Mouse (Mus musculus): ENCODE results near the gene Trh. TPM values are rescaled to one million over a fixed set of nuclear protein-coding genes. Genes with fewer than 3 reads are reported as not detected.

Gene Trh
- polyA plus RNA-seq, 1 experiment from 2014 or later: 0.16 TPM

- Histone ChIP-seq H3K9me3 (ENCODE audit: control insufficient read depth, low read length) (no peaks in the 10 kb centered on the region), H3K9ac (ENCODE audit: low read length) (peak overlapping the region; percentile 91), H3K36me3 (ENCODE audit: control insufficient read depth, insufficient read depth, low read length) (0 out of 2 replicates have a peak, but pooled peaks cover 2% of the 10 kb centered on the region), H3K4me1 (ENCODE audit: control insufficient read depth, insufficient read depth, low read length) (no peaks in the 10 kb centered on the region), H3K27ac (ENCODE audit: low read depth, low read length) (peak overlapping the region; percentile 79), H3K4me2 (ENCODE audit: low read depth) (peak overlapping the region; percentile 84), H3K4me3 (ENCODE audit: low read depth, low read length) (peak overlapping the region; percentile 92), H3K27me3 (ENCODE audit: control insufficient read depth, insufficient read depth, low read length) (no peaks in the 10 kb centered on the region)
- peak; percentile 81 for ATAC-seq (ENCODE audit: insufficient read depth, low FRiP score, low TSS enrichment)
- WGBS: under 1% methylated on average over 48 of the region's 48 CpGs
- DNase-seq (ENCODE audit: low spot score): no peak
Measured at GRCm38 (mm10) chr6:92214055-92214772, 30.2 kb downstream of the Trh start.

GRCm38 (mm10) chr6:92199414-92199813, 45.0 kb downstream of the Trh start:
- Histone ChIP-seq H3K9ac (ENCODE audit: low read length) (no peak overlapping the region), H3K36me3 (ENCODE audit: control insufficient read depth, insufficient read depth, low read length) (peaks cover 17% of the 10 kb centered on the region), H3K4me2 (ENCODE audit: low read depth) (no peak overlapping the region), H3K4me1 (ENCODE audit: control insufficient read depth, insufficient read depth, low read length) (no peaks in the 10 kb centered on the region), H3K27me3 (ENCODE audit: control insufficient read depth, insufficient read depth, low read length) (no peaks in the 10 kb centered on the region), H3K9me3 (ENCODE audit: control insufficient read depth, low read length) (no peaks in the 10 kb centered on the region), H3K4me3 (ENCODE audit: low read depth, low read length) (no peak overlapping the region), H3K27ac (ENCODE audit: low read depth, low read length) (no peak overlapping the region)
- no peak for ATAC-seq (ENCODE audit: insufficient read depth, low FRiP score, low TSS enrichment)
- DNase-seq (ENCODE audit: low spot score): no peak
- 93% methylated on average over 8 of the region's 8 CpGs for WGBS

Other genes starting within 250 kb of the Trh start
- 22.3 and 24.2 TPM in 2 replicates for gene Nr2c2, start 153.3 kb downstream of the Trh start, polyA plus RNA-seq (2014; fragmentation: Nextera tagmentation; extraction: Ambion mirVana)
- gene Mrps25, start 60.6 kb downstream of the Trh start, polyA plus RNA-seq (2014; fragmentation: Nextera tagmentation; extraction: Ambion mirVana): 82.3 and 85.0 TPM in 2 replicates
- 19.1 and 21.4 TPM in 2 replicates for gene Rbsn, start 29.7 kb downstream of the Trh start, polyA plus RNA-seq (2014; fragmentation: Nextera tagmentation; extraction: Ambion mirVana)